Mouse (Mus musculus) ES-E14 (cell line): ENCODE data around the gene S100pbp. TPM values are rescaled to one million over a fixed set of nuclear protein-coding genes. Genes with fewer than 3 reads are reported as not detected.

Experiments
- DNase-seq: peaks from one replicate; pipeline ENCODE4 v3.0.0-alpha.2; 2013; ENCODE audit warnings: low read depth, low spot score
- H3K27ac ChIP-seq: 2 replicates; pipeline ENCODE4 v1.5.1; 2012; ENCODE audit warnings: low read depth, mild to moderate bottlenecking, low read length, moderate library complexity, mixed read lengths; ENCODE audit not compliant: poor library complexity, insufficient read depth, severe bottlenecking
- H3K36me3 ChIP-seq: 2 replicates; pipeline ENCODE4 v1.6.1; 2012; ENCODE audit warnings: mild to moderate bottlenecking, low read length, moderate library complexity, mixed read lengths; ENCODE audit not compliant: control insufficient read depth, poor library complexity, insufficient read depth, severe bottlenecking
- H3K4me1 ChIP-seq, 2 experiments: fragments of 150-350 bp in 1 of 2; sonication (generic) in 1 of 2; 2 replicates each; pipeline ENCODE4 v1.6.1; 2012; ENCODE audit warnings: low read length in 2 of 2, mild to moderate bottlenecking in 1 of 2, mixed read lengths in 1 of 2; ENCODE audit not compliant: control insufficient read depth in 2 of 2, insufficient read depth in 2 of 2, poor library complexity in 1 of 2
- H3K4me3 ChIP-seq, 2 experiments: fragments of 150-350 bp in 1 of 2; sonication (generic) in 1 of 2; 2 replicates each; pipeline ENCODE4 v1.5.1; 2012; ENCODE audit warnings: low read length in 2 of 2, low read depth in 1 of 2, mild to moderate bottlenecking in 1 of 2, mixed read lengths in 1 of 2; ENCODE audit not compliant: insufficient read depth in 1 of 2, poor library complexity in 1 of 2, severe bottlenecking in 1 of 2
- H3K9ac ChIP-seq: 2 replicates; pipeline ENCODE4 v1.6.1; 2012; ENCODE audit warnings: low read depth, mild to moderate bottlenecking, low read length, mixed read lengths; ENCODE audit not compliant: poor library complexity, insufficient read depth, severe bottlenecking
- H3K9me3 ChIP-seq: fragments of 150-350 bp; sonication (generic); 2 replicates; pipeline ENCODE4 v1.6.1; 2012; ENCODE audit warnings: low read depth, mild to moderate bottlenecking, low read length; ENCODE audit not compliant: control insufficient read depth, insufficient read depth
- CHD2 ChIP-seq: IDR thresholded peaks from 2 replicates; pipeline ENCODE4 v1.6.1; 2014; ENCODE audit warnings: mild to moderate bottlenecking, low read depth, low read length, inconsistent platforms
- HCFC1 ChIP-seq: IDR thresholded peaks from 2 replicates; pipeline ENCODE4 v1.6.1; 2012; ENCODE audit warnings: low read length, inconsistent platforms, borderline replicate concordance; ENCODE audit not compliant: insufficient read depth
- MAFK ChIP-seq: IDR thresholded peaks from 2 replicates; pipeline ENCODE4 v1.6.1; 2014; ENCODE audit warnings: mild to moderate bottlenecking, low read depth, low read length, inconsistent platforms; ENCODE audit not compliant: insufficient read depth
- ZC3H11A ChIP-seq: IDR thresholded peaks from 2 replicates; pipeline ENCODE4 v1.6.1; 2012; ENCODE audit warnings: low read depth, mild to moderate bottlenecking, inconsistent platforms, low read length, borderline replicate concordance
- ZNF384 ChIP-seq: IDR thresholded peaks from 2 replicates; pipeline ENCODE4 v1.6.1; 2012; ENCODE audit warnings: low read depth, low read length, inconsistent platforms
- in situ Hi-C, 2 experiments: fragments of 600-800 bp; cut with MboI; formaldehyde crosslinking; loops; one replicate each; pipeline ENCODE4 v1.15.1; 2025; ENCODE audit warnings: low sequenced_read_pairs in 2 of 2, inconsistent platforms in 1 of 2; ENCODE audit not compliant: unreplicated experiment in 2 of 2
- total RNA-seq: library from RNA; depleted of rRNA; stranded (reverse); fragments of 300-350 nt; gene quantifications from 2 replicates; pipeline ENCODE4 v1.2.3, GENCODE M21; 2012

The S100pbp gene
- total RNA-seq, 1 experiment: 25.7 TPM

DNA sequence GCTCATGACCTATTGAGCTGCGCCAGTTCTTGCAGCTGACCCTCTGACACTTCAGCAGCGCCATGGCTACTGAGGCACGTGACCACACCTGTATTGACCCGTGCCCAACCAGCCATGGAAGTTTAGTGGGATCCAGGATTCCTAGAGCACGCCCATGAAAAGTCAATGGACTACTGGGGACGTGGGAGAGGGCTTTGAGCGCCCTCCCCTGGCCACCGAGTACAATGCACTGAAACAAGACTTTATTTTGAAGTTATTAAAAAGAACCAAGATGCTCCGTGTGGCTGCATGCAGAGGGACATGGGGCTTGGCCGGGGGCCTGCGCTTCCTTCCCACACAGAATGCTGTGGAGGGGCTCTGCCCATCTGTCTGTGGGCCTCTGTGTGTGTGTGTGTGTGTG, 78.2 kb downstream of the S100pbp start:
- Histone ChIP-seq H3K27ac (no peak overlapping the region), H3K36me3 (no peaks in the 10 kb centered on the region), H3K4me1 (peaks cover 4 to 16% of the 10 kb centered on the region in 2 experiments), H3K9me3 (no peaks in the 10 kb centered on the region), H3K4me3 (no peak overlapping the region), H3K9ac (no peak overlapping the region)
- DNase-seq: no peak
- TF ChIP-seq ZC3H11A (peak; percentile 28; the same call in 1 of the 2 replicates), CHD2 (no peak)
- in situ Hi-C loops: no loop called here

DNA sequence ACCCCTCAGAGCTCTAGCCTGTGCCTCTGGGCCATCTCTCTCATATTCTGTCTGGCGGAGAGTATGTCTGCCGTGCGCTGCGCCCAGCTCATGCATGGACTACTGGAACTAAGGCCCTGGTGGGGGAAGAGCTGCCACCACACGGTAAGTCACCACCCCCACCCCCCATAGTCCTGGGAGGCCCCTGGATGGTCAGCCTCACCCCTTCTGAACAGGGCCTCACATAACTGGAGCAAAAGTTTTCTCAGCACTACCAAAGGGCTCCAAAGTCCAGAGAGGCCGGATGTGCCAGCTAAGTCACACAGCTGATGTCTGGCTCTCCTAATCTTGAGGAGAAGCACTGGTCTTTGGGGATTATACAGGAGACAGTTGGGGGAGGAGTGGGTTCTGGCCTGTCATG, 78.7 kb downstream of the S100pbp start:
- H3K27ac ChIP-seq: no peak overlapping the region
- no peak for DNase-seq
- no peak overlapping the region for H3K9ac ChIP-seq
- H3K4me1 ChIP-seq: peaks cover 4 to 22% of the 10 kb centered on the region in 2 experiments
- no peaks in the 10 kb centered on the region for H3K36me3 ChIP-seq
- TF ChIP-seq ZC3H11A (no peak), ZNF384 (no peak), MAFK (no peak), HCFC1 (no peak), CHD2 (no peak)
- in situ Hi-C loops: no loop called here
- no peak overlapping the region for H3K4me3 ChIP-seq
- H3K9me3 ChIP-seq: no peaks in the 10 kb centered on the region

DNA sequence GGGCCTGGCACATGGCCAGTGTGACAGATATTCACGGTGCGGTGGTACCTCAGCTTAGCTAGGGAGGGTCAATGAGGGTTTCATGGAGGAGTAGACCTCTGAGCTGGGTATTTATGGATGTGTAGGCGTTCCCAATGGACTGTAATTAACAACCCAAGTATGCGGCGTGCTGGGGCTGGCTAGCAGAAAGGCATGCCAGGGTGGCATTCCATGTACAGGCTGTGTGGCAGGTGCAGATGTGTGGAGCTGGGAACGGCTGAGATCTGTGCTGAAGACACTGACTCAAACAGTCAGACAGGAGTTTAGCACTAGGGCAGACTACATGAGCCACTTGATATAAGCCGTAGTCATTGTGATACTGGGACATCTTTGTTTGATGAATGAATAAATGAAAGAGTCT, 80.9 kb downstream of the S100pbp start:
- Histone ChIP-seq H3K27ac (no peak overlapping the region), H3K4me3 (no peak overlapping the region), H3K4me1 (peaks cover 2 to 19% of the 10 kb centered on the region in 2 experiments), H3K9ac (no peak overlapping the region), H3K36me3 (no peaks in the 10 kb centered on the region), H3K9me3 (no peaks in the 10 kb centered on the region)
- no peak for TF ChIP-seq ZNF384
- TF ChIP-seq MAFK: no peak
- no peak for TF ChIP-seq ZC3H11A
- TF ChIP-seq CHD2: no peak
- TF ChIP-seq HCFC1: no peak
- in situ Hi-C loops: no loop called here
- DNase-seq: no peak

DNA sequence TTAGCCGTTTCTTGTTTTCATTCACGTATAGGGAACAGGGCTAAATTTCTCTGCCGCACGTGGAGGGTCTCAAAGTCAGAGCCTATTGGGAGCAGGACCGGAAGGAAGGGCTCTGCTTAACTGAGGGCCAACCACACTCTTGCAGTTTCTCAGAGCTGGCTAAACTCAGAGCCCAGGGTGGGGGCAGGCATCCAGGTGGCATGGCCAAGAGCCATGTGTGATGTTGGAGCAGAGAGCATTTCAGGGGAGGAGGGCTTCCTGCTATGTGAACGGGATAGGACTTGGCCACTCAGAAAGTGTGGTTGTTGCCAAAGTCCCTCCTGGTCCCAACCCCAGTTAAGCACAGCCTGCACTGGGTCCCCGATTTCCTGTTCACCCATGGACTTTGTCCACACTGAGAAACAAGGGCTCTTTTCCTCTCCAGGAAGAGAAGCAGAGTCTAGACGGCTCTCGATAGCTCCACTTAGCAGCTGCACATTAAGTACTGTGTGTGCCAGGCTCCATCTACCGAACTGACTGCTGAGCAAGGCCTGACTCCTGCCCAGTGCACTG, 82.1 kb downstream of the S100pbp start:
- in situ Hi-C loops: no loop called here
- Histone ChIP-seq H3K9ac (no peak overlapping the region), H3K27ac (no peak overlapping the region; the same call in 1 of the 2 replicates), H3K36me3 (no peaks in the 10 kb centered on the region), H3K4me3 (no peak overlapping the region), H3K4me1 (peaks cover 1 to 16% of the 10 kb centered on the region in 2 experiments; a peak in 3 of 4 replicates), H3K9me3 (no peaks in the 10 kb centered on the region)
- no peak for DNase-seq
- TF ChIP-seq ZC3H11A (no peak), ZNF384 (no peak), MAFK (no peak), CHD2 (no peak), HCFC1 (no peak)

DNA sequence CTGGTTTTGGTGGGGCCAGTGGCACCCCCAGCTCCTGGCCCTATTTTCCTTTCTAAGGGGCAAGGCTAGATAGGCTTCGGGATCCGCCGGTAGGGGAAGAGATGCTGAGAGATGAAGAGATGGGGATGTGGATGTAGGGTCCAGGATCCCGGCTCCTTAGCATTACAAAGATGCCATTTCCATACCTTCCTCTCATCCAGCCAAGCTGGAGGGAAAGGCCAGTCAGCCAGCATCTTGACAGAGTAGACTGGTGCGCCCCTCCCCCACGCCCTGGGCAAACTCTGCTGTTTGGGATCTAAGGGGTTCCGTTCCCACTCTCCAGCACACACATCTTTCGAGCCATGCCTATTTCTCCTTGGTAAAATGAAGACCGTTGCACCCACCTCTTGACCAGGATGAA, 83.5 kb downstream of the S100pbp start:
- Histone ChIP-seq H3K36me3 (no peaks in the 10 kb centered on the region), H3K9ac (0 out of 2 replicates have a peak overlapping the region, but pooled peaks have one; percentile 54), H3K4me3 (peak overlapping the region; percentile 50 to 63; a peak in 3 of 4 replicates), H3K27ac (no peak overlapping the region), H3K4me1 (peaks cover 1 to 17% of the 10 kb centered on the region in 2 experiments; a peak in 3 of 4 replicates), H3K9me3 (no peaks in the 10 kb centered on the region)
- no peak for TF ChIP-seq ZNF384
- TF ChIP-seq CHD2: no peak
- TF ChIP-seq HCFC1: no peak
- no peak for DNase-seq
- in situ Hi-C loops: no loop called here
